Mouse (Mus musculus): ENCODE results near the gene Rab21.

The Rab21 gene

GRCm38 (mm10) chr10:115315473-115316171, at the start of gene Rab21:
Rab21 (minus strand) TSS chr10:115315594.
- DNase-seq (ENCODE audit: low spot score), result peak; percentile 99

GRCm38 (mm10) chr10:115363151-115363550, 47.8 kb upstream of the Rab21 start:
- DNase-seq (ENCODE audit: low spot score), result no peak

- DNase-seq (ENCODE audit: low spot score), result no peak
Measured at GRCm38 (mm10) chr10:115362623-115362964, 47.2 kb upstream of the Rab21 start.

- peak; percentile 98 for DNase-seq (ENCODE audit: low spot score)
Measured at GRCm38 (mm10) chr10:115361840-115362622, 46.6 kb upstream of the Rab21 start, which contains the start of gene Tmem19. Tmem19 (minus strand) TSS chr10:115362501.

- DNase-seq (ENCODE audit: low spot score), result no peak
Measured at GRCm38 (mm10) chr10:115359066-115359465, 43.7 kb upstream of the Rab21 start.

- no peak for DNase-seq (ENCODE audit: low spot score)
Measured at GRCm38 (mm10) chr10:115358216-115358919, 43.0 kb upstream of the Rab21 start.

GRCm38 (mm10) chr10:115356106-115356505, 40.7 kb upstream of the Rab21 start:
- DNase-seq (ENCODE audit: low spot score), result no peak

- DNase-seq (ENCODE audit: low spot score), result no peak
Measured at GRCm38 (mm10) chr10:115355016-115355415, 39.6 kb upstream of the Rab21 start.

GRCm38 (mm10) chr10:115354553-115354952, 39.2 kb upstream of the Rab21 start:
- DNase-seq (ENCODE audit: low spot score), result no peak

- no peak for DNase-seq (ENCODE audit: low spot score)
Measured at GRCm38 (mm10) chr10:115350810-115351397, 35.5 kb upstream of the Rab21 start.

GRCm38 (mm10) chr10:115349509-115349908, 34.1 kb upstream of the Rab21 start:
- DNase-seq (ENCODE audit: low spot score), result no peak

GRCm38 (mm10) chr10:115349029-115349428, 33.6 kb upstream of the Rab21 start:
- DNase-seq (ENCODE audit: low spot score), result no peak

GRCm38 (mm10) chr10:115348131-115348530, 32.7 kb upstream of the Rab21 start:
- no peak for DNase-seq (ENCODE audit: low spot score)

GRCm38 (mm10) chr10:115346444-115346843, 31.1 kb upstream of the Rab21 start:
- no peak for DNase-seq (ENCODE audit: low spot score)

- DNase-seq (ENCODE audit: low spot score), result no peak
Measured at GRCm38 (mm10) chr10:115342771-115343425, 27.5 kb upstream of the Rab21 start.

- no peak for DNase-seq (ENCODE audit: low spot score)
Measured at GRCm38 (mm10) chr10:115339820-115340328, 24.5 kb upstream of the Rab21 start.

- no peak for DNase-seq (ENCODE audit: low spot score)
Measured at GRCm38 (mm10) chr10:115336901-115337300, 21.5 kb upstream of the Rab21 start.

GRCm38 (mm10) chr10:115333528-115333927, 18.1 kb upstream of the Rab21 start:
- no peak for DNase-seq (ENCODE audit: low spot score)

GRCm38 (mm10) chr10:115332997-115333396, 17.6 kb upstream of the Rab21 start:
- no peak for DNase-seq (ENCODE audit: low spot score)

GRCm38 (mm10) chr10:115332420-115332952, 17.1 kb upstream of the Rab21 start:
- no peak for DNase-seq (ENCODE audit: low spot score)

GRCm38 (mm10) chr10:115329010-115329530, 13.7 kb upstream of the Rab21 start:
- DNase-seq (ENCODE audit: low spot score), result no peak
